Mouse (Mus musculus): ENCODE results near the gene Zfp369.
"Not testable (repeated sequence)": the region's sequence is repeated elsewhere in the genome, so short reads cannot be mapped to it uniquely, and the experiment has no call there.

Zfp369 gene

DNA sequence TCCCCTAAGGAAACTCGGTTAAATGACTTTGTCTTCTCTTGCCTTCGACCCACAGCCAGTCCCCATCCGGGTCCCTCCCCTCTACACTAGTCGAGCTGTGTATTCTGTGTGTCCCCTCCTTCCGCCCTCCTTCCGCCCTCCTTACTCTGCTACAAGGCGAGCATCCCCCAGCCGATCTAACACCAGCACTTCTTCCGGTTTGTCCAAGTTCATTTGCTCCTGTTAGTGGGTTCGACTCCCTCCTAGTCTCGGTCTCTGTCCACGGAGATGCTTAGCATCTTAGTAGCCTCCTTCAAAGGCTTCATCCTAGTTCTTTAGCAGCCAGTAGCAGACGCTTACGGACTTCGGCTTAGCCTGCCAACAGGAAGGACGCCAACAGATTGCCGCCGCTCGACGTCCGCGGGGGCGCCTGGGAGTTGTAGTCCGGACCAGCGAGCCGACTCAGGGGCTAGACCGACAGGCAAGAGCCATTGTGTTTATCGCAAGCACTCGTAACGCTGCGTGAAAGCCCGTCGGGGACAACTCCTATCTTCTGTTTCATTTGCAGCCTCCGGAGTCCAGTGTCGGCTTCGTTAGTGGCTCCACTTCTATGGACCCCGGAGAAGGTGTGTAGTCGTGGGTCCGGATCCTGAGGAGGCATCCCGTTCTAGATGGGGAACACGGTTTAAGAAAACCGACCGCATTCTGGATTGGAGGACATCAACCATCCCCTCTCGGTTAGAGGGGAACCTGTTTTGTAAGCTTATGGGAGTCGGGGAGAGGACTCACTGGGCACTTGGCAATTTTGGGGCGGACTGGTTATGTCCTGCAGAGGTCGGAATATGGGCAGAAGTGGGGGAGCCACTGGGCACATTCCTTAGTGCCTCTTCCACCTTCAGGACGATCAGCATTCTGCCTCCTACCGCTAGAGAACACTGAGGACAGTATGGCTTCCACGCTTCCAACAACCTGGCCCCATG lies at the start of gene Zfp369:
Zfp369 (plus strand) TSS at position 432 of the 959 bp plus-strand sequence.
- DNase-seq: peak; percentile 95 to 97

DNA sequence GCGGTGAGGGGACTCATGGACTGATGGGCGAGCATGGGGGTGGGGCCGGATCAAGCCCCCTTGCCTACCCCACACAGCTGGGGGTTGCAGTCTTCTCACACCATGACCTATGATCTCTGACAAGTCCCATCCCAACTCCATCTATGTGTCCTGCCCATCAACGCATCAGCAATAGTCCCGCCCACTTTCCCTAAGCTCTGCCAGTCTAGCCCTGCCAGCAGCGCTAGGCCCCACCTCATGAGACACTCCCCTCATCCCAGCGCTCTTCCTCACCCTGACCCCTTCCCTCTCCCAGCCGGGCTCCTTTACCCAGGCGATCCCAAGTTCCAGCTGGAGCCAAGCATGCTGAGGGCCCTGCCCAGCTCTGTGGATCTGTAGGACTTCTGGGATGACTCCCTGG lies 41.4 kb upstream of the Zfp369 start:
- no peak for DNase-seq

DNA sequence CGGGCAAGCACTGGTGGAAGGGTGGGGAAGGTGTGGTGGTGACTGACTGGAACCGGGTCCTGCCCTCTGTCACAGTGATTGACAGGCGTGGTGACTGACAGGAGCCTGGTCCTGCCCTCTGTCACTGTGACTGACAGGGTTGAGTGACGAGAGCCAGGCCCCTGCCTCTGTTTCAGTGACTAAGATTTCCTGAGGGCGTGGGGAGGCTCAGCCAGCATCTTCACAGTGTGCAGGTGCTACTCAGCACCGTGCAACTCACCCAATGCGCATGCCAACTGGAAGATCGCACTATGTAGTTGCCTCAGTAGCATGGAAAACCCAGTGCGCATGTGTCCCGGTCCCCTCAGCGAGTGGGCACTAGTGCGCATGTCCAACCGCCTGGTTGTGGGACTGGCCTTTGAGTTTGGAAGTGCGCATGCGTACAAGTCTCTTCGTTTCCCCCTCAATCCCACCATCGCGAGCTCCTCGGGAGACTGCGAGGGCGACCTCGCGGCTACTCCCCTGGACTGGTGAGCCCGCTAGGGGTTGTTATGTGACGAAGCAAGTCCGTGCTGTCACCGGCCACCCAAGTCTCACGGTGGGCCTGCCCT lies 38.0 kb upstream of the Zfp369 start:
- peak; percentile 95 to 98 for DNase-seq

DNA sequence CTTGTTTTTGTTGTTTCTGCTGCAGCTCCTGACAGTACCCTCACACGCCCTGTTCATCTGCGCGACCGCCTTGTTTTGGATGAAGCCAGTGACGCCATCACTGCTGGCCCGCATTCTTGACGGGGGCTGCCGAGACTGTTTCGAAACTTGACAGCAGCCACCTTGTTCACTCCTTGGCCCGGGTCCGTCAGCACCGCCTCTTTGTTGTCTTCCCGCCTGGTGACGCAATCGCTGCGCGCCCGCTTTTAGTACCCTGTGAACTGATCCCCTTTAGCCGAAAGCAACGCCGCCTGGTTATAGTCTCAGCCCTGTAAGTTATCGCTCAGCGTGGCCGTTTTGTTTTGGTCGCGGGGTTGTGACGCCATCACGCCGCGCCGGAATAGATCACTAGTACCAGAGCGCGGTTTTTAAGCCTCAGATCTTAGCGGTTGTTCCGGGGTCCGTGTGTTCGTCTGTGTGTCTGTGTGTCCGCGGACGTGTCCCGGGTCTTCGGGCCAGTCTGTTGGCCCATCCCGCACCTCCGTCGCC lies 37.5 kb upstream of the Zfp369 start:
- DNase-seq: peak; percentile 97 to 98

DNA sequence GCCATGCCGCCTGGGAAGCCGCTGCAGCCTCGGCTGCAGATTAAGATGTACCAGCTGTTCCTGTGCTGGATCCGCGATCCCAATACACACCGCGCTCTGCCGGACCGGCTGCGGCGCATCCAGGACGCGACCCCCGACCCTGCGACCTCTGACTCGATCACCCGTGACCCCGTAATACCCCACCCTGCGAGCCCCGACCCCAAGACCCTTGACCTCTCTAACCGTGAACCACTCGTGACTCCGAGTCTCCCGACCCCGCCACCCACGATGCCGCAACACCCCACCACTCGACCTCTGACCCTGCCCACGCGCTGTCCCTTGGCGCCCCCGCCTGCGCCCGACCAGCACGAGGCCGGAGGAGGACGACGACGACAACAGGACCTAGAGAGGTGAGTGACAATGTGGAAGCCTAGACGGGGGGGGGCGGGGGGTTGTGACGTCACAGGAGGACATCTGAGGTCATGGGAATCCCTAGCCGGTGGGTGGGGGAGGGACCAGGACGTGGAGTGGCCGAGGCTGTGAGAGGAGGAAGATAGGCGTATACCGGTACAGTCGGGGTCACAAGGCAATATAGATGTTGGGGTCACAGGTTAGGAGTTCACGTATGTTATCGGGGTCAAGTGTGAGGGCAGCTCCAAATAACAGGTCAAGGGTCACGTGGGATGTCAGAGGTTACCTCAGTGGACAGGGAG lies 36.8 kb upstream of the Zfp369 start:
- DNase-seq: no peak

DNA sequence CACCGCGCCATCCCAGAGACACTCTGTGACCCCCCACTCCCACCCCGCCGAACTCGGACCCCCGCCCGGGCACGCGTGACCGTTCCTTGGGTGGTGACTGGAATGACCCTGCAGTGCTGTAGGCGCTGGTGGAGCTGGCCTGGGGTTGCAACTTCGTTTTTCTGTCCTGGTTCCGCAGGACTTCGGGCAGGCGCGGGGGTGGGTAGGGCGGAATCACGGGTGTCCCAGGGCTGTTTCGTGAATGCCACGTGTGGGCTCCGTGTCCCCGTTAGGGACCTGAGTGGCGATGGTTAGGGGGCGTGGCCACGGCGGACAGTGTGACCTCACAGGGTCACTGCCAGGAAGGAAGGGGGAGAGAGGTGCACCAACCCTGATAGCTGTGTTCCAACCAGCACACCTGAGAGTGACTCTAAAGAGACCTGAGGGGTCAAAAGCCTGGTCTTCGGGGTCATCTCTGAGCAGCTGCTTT lies 36.3 kb upstream of the Zfp369 start:
- peak in 1 of 2 experiments; percentile 12 for DNase-seq

DNA sequence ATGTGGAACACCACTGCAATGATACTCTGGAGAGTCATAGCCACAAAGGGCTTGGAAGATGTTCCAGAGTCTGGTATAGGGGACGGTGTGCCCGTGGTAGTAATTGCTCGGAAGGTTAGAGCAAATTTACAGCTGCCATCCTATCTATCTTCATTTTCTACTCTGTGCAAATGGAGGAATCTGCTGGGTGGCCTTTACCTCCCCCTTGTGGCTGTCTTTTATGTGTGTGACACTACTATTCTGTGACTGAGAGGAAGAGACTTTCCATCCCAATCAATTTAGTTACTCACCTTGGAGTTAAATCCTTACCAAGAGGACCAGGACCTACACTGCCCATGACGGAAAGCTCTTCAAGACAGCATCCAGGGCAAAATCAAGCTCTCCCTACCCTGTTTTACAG lies 35.3 kb upstream of the Zfp369 start:
- no peak for DNase-seq

DNA sequence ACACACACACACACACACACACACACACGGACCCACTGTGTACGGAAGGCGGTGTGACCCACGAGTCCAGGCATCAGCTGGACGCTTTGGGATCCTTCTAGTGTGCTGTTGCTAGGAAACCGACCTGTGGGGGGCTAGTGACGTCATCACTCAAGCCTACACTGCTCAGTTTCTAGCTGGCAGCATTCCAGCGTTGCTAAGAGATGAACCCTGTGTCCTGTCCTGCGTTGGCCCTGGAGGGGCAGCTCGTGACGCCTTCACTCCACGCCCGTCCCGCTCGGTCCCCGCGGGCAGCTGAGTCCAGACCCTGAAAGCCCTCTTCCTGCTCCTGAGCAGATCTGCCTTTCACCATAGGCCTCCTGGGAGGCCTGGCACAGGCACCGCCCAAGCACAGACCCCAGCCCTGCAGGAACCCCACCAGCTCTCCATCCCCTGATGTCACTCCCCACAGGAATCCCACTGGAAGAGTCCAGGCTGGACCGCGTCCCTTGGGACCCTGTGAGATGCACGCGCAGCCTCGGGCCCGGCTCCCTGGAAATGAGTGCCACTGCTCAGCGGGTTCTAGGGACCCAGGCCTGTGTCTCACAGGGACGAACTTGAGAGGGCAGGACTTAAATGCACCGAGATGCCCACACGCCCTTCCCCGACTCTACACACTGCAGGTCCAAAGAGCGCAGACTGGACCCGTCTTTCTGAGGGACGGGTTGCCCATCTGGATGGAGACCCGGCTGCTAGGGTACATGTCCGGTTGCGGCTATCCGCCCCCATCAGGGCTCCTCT lies 20.2 kb upstream of the Zfp369 start:
- peak; percentile 57 to 71 for DNase-seq

DNA sequence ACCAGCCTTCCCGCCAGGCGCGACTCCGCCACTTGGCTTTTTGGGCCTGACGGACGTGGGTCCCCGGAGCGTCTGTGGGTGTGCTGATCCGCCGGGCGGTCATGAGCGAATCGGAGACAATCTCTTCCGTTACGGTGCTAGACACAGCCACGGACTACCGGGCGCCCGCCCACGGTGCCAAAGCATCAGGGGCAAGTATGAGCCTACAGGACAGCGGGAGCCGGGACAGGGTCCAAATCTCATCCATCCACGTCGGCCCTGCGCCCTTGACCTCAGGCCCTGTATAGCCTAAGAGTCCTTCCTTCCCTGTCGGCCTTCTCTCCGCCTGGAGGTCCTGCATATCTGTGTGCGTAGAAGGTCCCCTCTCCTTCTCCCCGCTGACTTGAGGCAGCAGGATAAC lies 19.4 kb upstream of the Zfp369 start, which contains the start of gene Gm10775:
Gm10775 (plus strand) TSS at position 301 of the 400 bp plus-strand sequence.
- DNase-seq: peak in 1 of 2 experiments; percentile 9

DNA sequence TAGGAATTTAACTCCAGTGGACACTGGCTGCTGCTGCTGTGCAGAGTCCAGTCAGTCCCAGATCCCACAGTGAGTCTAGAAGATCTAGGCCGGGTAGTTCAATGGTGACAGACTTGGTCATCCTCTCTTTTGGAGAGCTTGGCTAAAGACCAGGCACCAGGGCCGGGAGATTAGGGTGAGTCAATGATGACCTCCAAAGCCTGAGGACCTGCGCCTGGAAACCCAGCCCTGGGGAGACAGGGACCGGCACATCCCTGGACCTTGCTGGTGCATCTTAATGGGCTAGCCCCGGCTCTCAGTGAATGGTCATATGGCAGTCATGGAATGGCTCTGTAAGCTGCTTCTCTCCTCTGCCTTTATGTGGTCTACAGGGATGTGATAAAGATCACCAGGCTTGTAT lies 16.5 kb upstream of the Zfp369 start:
- no peak for DNase-seq

DNA sequence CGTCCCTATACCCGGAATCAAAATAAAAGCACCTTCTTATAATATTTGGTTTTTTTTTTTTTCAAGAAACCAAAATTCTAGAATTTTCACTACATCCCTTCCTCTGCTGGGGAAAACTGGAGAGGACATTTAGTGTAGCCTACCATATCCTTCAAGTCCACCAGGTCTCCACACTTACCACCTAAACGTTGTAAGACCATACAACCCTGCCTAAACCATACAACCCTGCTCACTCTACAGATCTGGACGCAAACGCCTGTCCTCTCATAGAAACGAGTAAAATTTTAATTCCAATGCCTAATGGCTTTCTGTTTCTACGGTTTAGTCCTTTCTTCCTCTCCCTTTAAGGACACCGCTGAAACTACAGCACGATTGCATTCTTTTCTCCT lies 626 bp upstream of the Zfp369 start:
- DNase-seq: no peak

DNA sequence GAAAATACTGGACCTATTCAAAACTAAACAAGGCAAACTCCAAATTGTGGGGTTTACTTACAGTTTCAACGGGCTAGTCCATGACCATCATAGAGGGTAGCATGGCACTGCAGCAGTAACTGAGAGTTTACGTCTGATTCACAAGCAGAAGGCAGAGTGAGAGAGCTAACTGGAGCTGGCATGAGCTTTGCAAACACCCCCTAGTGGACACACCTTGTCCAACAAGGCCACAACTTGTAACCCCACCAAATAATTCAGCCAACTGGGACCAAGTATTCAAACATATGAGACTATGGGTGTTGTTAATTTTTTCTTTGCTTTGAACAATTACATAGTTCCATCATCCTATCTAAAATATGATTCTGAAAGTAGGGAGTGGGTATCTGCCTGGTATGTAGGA lies 8.2 kb downstream of the Zfp369 start:
- no peak for DNase-seq

DNA sequence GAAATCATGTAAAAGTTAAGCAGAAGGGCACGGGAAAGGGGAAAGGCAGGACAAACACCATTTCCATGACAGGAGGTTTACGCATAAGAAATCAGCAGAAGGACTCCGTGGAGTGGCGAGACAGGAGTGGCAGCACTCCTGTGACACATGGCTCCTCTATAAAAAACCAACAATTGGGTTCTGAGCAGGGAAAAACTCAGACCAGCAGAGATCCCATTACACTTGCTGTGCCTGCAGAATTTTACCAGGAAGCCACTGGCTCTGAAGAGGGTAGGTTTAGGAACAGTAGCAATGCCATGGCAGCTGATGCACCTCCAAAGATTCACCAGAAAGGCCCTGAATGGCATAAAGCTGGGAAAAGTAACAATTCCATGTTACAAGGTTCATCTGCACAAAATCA lies 17.7 kb downstream of the Zfp369 start:
- DNase-seq: no peak

DNA sequence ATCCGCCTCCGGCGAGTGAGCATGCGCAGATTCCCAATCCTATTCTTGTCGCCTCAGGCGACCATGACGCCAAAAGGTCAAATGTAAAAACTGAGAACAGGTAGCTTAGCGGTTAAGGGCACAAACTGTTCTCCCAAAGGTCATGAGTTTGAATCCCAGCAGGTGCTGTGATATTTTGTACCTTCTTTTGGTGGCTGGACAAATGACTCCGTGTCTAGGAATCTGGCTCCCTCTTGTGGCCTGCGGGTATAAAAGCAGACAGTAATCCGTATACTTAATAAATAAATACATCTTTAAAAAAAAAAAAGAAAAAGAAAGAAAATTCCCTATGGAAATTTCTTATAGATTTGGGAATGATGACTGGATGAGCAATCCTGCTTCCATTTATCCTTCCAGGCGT lies 32.2 kb downstream of the Zfp369 start:
- peak; percentile 8 to 50 for DNase-seq

DNA sequence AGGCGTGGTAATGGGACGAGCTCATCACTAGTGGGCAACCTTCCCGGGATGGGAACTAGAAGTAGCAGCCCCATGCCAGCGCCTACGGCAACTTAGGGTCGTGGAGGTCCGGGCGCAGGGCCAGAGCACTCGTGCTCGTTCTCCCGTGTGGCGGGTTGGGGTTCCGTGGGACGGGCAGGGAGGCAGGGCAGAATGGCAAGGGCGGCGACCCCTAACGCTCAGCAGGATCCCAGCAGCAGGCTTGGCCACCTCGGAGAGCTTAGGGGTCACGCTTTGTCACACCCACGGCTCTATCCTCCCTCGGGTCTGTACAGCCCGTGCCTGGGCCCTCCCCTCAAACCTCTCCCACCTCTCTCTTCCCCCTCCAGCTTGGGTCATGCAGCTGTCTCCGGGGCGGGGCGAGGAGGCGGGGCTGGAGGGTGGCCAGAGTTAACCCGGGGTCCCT lies 32.7 kb downstream of the Zfp369 start:
- peak; percentile 5 to 10 for DNase-seq

DNA sequence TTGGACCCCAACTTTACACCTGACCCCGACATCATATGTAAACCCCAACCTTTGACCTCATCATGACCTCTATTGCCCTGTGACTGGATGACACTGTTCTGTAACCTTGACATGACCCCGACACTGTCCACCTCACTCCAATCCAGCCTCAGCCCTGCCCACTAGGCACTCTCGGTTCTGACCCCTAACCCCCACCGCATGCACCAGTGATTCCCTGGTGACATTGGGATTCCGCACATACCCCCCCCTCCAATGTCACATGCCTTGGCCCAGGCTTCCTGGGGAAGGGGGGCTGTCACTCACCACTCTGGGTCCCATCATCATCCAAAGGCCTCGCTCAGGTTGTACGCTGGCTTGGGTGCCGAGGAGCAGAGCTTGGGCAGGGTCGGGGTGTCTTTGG lies 33.2 kb downstream of the Zfp369 start:
- DNase-seq: no peak

DNA sequence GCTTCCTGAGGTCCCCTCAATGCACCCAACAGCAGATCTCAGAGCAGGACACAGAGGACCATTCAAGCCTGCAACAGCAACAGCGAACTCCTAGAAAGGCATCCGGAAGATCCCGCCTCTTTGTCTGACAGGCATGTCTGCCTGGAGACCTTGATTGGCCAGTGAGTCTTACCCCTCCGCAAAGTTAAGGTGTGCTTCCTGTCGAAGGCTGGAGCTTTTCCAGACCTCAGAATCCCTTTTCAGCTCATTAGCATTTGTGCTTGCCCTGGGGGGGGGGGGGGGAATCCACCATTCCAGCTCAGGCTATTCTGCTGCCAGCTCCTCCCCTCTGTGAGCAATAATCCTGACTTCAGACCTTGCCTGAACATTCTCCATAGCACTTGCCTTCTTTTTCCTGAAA lies 69.9 kb downstream of the Zfp369 start:
- not testable (repeated sequence) for DNase-seq

DNA sequence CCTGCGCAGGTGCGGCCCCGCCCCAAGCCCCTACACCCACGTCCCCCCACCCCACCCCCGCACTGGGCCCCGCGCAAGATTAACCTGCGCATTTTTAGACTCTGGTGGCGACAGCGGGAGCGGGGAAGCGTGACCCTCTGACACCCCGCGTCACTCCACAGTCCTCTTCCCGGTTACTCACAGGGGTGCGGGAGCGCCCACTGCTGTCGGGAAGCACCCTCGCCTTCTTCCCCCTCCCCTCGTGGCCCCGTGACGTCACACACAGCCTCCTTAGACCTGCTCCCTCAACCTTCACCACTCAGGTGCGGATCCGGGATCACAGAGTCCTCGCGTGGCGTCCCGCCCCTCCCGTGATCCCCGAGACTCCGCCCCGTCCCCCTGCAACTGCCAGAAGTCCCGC lies 73.2 kb downstream of the Zfp369 start:
- peak in 1 of 2 experiments; percentile 2 for DNase-seq
